Mouse (Mus musculus) gastrocnemius, adult 2 months (tissue): ENCODE measurements around the gene Gstt4. TPM values are rescaled to one million over a fixed set of nuclear protein-coding genes. Genes with fewer than 3 reads are reported as not detected.
"Not testable (repeated sequence)": the region's sequence is repeated elsewhere in the genome, so short reads cannot be mapped to it uniquely, and the experiment has no call there.

Source experiments
- DNase-seq: peaks from one replicate; pipeline ENCODE4 v3.0.0; 2022
- H3K27ac ChIP-seq: fragments of 200-600 bp; 2 replicates; pipeline ENCODE4 v1.8.1; 2022; ENCODE audit warnings: mild to moderate bottlenecking
- H3K4me3 ChIP-seq: fragments of 200-600 bp; 2 replicates; pipeline ENCODE4 v1.8.1; 2022; ENCODE audit warnings: mild to moderate bottlenecking, moderate library complexity
- CTCF ChIP-seq: fragments of 200-600 bp; IDR thresholded peaks from 2 replicates; pipeline ENCODE4 v1.8.1; 2022; ENCODE audit warnings: antibody characterized with exemption, mild to moderate bottlenecking, moderate library complexity
- intact Hi-C: fragments of 180-260 bp; cut with DNase I; formaldehyde crosslinking; loops from one replicate; pipeline ENCODE4 v1.15.1; 2025
- total RNA-seq, 2 experiments: library from RNA; stranded (reverse); gene quantifications; 2 replicates each; pipeline ENCODE4 v1.2.3; 2021

Gene Gstt4
- total RNA-seq, 2 experiments from 2014 or later = not detected

- H3K4me3 ChIP-seq = no peak overlapping the region
- no peak for DNase-seq
- intact Hi-C loops = no loop called here
- H3K27ac ChIP-seq = no peak overlapping the region
- TF ChIP-seq CTCF = no peak
Measured at GRCm38 (mm10) chr10:75776562-75776961, 45.8 kb downstream of the Gstt4 start.

- intact Hi-C loops = no loop called here
- no peak for TF ChIP-seq CTCF
- H3K27ac ChIP-seq = no peak overlapping the region
- no peak for DNase-seq
- H3K4me3 ChIP-seq = no peak overlapping the region
Measured at GRCm38 (mm10) chr10:75774587-75774986, 47.8 kb downstream of the Gstt4 start.

- H3K4me3 ChIP-seq = no peak overlapping the region
- no peak for TF ChIP-seq CTCF
- intact Hi-C loops = no loop called here
- no peak for DNase-seq
- peak overlapping the region; percentile 92; the same call in 1 of the 2 replicates for H3K27ac ChIP-seq
Measured at GRCm38 (mm10) chr10:75774102-75774501, 48.2 kb downstream of the Gstt4 start.

GRCm38 (mm10) chr10:75772795-75773664 is 49.3 kb downstream of the Gstt4 start, which contains the start of gene Ddt:
Gene Ddt, minus strand, starts transcription at chr10:75773414.
- H3K4me3 ChIP-seq = peak within 1 kb of the TSS; percentile 90
- peak within 1 kb of the TSS; percentile 92 for H3K27ac ChIP-seq
- intact Hi-C loops = loop anchor here (2.0 kb wide), 1 partner anchor 60 kb away; no protein-coding TSS in a partner anchor
- peak; percentile 50 for TF ChIP-seq CTCF
- DNase-seq = peak; percentile 93

- intact Hi-C loops, H3K4me3 ChIP-seq, DNase-seq, H3K27ac ChIP-seq: not testable (repeated sequence)
Measured at GRCm38 (mm10) chr10:75767756-75768155, 54.6 kb downstream of the Gstt4 start.

GRCm38 (mm10) chr10:75766856-75767255 is 55.5 kb downstream of the Gstt4 start:
- Histone ChIP-seq H3K27ac (no peak overlapping the region), H3K4me3 (no peak overlapping the region)
- intact Hi-C loops = no loop called here
- TF ChIP-seq CTCF = no peak
- no peak for DNase-seq

Other genes with a start within 250 kb of the Gstt4 start
- gene Ggt5, start 233.2 kb downstream of the Gstt4 start, total RNA-seq = 1 to 10 TPM; 2.9 to 4.6 TPM
- gene Susd2, start 178.5 kb downstream of the Gstt4 start, total RNA-seq = 1 to 10 TPM; 1.0 to 2.4 TPM
- gene Cabin1, start 58.2 kb downstream of the Gstt4 start, total RNA-seq = 10 to 100 TPM in 1 of 2 experiments, 1 to 10 TPM in 1; 8.4 to 11.0 TPM
- 10 to 100 TPM; 32.5 to 55.0 TPM for gene Ddt, start 49.1 kb downstream of the Gstt4 start, total RNA-seq
- not detected for gene Gm20441, start 41.6 kb downstream of the Gstt4 start, total RNA-seq
- 1 to 10 TPM; 2.6 to 3.2 TPM for gene Gstt3, start 41.1 kb downstream of the Gstt4 start, total RNA-seq
- gene Gstt1, start 24.0 kb downstream of the Gstt4 start, total RNA-seq = 1 to 10 TPM; 4.5 to 5.7 TPM
- gene Gstt2, start 14.9 kb upstream of the Gstt4 start, total RNA-seq = 1 to 10 TPM; 2.3 to 4.2 TPM
- gene Mif, start 37.7 kb upstream of the Gstt4 start, total RNA-seq = 100 to 1,000 TPM; 147 to 168 TPM
- under 1 TPM in 1 of 2 experiments, not detected in 1; 0.45 TPM for gene Derl3, start 70.9 kb upstream of the Gstt4 start, total RNA-seq
- gene Smarcb1, start 99.1 kb upstream of the Gstt4 start, total RNA-seq = 10 to 100 TPM; 13.0 to 17.7 TPM
- 1,000 to 10,000 TPM; 1,469 to 1,586 TPM for gene Chchd10, start 110.6 kb upstream of the Gstt4 start, total RNA-seq
- gene Mmp11, start 114.0 kb upstream of the Gstt4 start, total RNA-seq = 1 to 10 TPM; 2.5 to 2.8 TPM
- gene Gm867, start 118.1 kb upstream of the Gstt4 start, total RNA-seq = not detected
- gene Vpreb3, start 120.5 kb upstream of the Gstt4 start, total RNA-seq = not detected
- not detected for gene Gm5134, start 132.0 kb upstream of the Gstt4 start, total RNA-seq
- 10 to 100 TPM in 1 of 2 experiments, 1 to 10 TPM in 1; 9.5 to 10.3 TPM for gene Zfp280b, start 210.1 kb upstream of the Gstt4 start, total RNA-seq